Mouse (Mus musculus) mesoderm, embryonic 11.5 days (tissue): ENCODE results near the gene Frmd8.

Source experiments
- DNase-seq: peaks from one replicate; pipeline ENCODE4 v3.0.0-alpha.2; 2012; ENCODE audit warnings: low read depth, low spot score

Gene Frmd8

DNA sequence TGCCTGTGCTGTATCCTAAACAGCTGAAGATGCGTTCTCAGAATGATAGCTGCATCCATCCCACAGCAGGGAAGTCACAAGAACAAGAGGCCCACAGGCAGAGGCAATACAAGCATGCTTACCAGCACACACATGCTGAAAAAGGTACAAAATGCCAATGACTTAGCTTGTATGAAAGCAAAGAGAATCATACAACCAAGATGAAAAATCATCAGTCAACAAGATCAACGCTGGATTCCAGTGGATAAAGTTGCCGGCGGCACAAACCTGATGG is 36.2 kb downstream of the Frmd8 start:
- DNase-seq, result no peak

DNA sequence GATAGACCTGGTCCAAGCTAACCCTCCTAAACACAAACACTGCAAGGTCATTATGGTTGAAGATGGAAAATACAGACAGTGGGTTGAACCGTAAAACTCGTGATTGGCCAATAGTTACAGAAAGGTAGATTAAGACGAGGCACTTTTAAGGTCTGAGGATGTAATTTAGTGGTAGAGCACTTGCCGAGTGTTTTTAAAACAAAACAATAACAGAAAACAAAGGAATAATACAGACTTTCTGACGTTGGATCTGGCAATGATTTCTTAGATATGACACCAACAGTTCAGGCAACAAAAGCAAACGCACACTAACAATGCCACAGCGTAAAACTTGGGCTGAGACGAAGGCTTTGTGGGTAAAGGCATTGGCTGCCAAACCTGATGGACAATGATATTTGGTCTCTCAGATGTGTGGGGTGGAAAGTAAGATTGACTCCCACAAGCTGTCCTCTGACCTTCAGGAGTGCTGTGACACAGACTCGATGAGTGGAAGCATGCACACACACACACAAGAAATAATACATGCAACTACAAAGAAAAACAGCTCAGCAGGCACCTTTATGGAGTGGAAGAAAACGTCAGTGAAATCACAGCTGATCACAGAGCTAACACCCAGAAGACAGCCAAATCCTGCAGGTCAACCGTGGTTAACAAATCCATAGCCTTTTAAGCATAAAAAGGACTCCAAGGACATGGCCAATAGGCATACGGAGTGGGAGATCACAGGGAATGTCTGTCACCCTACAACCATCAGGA is 36.8 kb downstream of the Frmd8 start:
- DNase-seq, result no peak

DNA sequence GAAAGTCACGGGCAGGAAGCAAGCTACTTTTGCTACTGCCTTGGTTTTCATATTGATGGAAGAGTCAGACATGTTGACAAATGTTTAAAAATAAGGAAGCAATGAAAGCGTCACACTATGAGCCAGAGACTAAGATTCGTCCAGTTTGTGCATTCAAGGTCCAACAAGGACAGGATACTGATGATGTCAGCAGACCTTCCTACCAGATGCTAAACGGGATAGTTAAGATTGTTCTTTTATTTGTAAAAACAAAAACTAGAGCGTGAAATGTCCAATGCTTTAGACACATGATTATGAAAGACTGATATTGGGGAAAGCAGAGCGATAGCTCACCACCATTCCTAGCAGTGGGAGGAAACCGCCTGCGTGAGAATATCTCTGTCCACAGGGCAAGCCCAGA is 37.5 kb downstream of the Frmd8 start:
- DNase-seq, result no peak

DNA sequence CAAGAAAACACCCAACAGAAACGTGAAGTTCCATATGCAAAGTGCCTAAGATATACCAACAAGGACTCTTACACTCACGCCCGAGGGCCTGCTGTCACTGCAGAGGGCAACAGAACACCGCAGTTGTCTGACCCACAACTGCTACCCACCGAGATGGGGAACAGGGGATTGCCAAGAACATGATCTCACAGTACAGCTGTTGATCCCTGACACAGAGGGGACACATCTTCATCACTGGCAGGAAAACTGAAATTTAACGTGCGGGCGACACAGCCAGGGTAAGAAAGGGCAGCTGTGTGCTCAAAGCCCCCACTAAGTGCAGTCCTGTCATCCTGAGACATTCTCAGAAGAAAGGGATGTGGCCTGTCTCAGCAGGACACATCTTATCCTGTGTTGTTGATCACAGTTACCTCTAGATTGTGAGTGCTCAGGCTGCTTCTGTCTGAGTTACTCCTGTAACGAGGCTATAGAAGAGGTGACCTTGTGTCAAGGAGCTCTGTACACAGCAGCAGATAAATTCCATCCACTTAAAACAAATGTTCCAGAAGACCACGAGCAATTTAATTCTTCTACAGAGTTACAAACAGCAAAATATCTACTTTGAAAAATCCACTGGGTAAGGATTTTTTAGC is 38.0 kb downstream of the Frmd8 start:
- DNase-seq, result no peak

DNA sequence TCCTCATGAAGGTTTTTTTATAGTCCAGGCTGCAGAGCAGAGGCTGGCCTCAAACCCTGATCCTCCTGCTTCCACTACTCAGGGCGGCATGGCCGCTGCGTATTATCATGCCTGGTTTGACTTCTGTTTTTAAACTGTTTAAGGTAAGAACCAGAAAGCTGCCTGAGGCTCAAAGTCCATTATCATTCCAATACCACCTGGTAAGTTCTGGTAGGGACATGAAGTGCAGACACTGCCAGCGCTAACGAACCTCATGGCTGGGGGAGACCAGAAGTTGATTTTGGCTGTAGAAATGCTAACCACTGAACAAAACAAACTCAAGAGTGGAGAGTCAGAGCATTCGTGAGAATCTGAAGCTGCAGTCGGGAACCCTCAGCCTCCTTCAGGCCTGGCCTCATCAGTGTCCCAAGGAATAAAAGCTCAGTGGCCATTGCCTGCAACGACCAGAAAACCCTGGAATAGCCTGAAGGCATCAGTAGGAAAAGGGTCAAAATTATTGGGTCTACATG is 39.1 kb downstream of the Frmd8 start:
- DNase-seq, result no peak

DNA sequence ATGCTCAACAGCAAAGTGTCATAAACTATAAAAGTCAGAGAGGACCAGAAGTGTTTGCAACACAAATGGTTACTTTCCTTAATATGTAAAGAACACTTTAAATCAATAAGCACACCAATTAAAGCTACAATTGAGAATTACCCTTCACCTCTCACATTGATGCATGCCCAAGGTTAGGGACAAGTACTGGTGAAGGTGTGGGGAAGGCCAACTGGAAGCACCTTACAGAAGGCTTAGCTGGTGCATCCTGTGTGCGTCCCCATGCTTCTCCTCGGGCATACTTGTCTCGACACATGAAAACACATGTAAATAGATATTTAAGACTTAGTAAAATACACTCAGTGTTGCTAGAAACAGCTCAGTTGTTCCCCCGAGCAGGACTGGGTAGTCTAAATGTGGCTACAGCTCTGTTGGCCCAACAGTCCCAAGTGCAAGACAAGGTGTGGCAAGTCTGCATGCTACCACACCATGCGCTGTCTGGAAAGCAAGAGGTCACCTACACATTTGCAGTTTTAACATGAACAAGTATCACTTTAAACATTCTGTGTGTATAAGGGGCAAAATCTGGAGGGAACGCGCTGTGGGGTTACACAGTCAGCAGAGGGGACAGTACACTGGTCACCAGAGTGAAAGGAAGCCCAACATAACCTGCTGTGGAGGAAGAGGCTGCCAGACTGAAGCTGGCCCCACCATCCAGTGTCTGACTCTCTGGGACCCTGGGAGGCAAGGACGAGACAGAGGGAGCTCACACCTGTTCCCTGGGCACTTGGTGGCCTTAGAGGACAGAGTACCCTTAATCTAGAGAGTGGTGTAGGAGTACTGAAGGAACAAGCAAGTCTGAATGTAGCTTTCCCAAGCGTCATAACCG is 39.8 kb downstream of the Frmd8 start:
- no peak for DNase-seq

DNA sequence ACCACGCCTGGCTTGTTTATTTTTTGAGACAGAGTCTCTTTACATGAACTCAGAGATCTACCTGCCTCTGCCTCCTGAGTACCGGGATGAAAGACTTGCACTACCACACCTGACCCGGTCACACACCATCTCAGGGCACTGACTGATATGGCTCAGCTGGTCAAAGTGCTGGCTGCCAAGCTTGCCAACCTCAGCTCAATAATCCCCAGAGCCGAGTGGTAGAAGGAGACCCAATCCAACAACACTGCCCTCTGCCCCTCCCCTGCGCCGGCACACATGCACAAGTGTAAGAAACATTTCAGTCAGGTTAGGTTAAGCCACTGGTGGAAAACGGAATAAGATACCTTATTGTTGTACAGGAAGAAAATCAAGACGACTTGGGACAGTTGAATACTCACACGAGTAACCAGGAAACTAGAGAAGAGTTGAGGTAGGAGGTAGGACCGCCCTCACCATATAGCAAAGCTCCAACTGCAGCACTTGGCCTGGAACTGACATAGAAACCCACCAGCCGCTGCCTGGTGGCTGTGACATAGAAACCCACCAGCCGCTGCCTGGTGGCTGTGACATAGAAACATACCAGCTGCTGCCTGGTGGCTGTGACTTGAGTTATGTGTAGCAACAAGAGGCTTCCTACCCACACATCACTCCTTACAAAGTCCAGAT is 40.7 kb downstream of the Frmd8 start:
- no peak for DNase-seq

DNA sequence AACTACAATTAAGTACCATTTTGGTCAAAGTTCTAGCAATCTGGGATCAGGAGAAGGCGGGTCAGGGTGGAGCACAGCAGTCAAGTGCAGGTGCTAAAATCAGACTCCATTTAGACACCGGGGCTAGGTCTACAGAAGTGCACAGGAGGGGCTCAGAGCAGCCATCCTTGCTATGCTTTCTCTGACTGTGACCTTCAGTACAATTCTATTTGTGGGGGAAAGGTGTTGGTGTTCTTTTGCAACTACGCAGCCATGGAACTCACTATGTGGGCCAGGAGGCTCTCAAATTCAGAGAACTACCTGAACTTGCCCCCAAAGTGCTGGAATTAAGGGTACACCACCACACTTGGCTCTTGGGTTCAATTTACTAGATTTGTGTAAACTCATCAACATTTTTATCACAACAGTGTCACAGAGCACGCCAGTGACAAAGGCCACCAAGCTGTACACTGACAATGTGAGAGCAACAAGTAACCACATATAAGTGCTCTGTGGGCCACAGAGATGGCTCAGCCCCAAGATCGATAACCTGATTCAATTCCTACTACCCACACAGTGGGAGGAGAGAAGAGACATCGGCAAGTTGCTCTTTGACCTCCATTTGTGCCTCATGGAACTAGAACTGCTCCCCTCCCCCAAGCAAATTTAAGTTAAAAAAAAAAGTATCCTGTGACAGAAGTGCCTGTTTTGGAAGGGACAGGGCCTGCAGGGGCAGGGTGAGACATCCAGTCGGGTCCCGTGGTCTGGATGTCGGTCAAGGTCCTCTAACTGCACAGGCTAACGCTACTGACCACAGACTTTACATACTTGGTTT is 41.6 kb downstream of the Frmd8 start:
- no peak for DNase-seq

DNA sequence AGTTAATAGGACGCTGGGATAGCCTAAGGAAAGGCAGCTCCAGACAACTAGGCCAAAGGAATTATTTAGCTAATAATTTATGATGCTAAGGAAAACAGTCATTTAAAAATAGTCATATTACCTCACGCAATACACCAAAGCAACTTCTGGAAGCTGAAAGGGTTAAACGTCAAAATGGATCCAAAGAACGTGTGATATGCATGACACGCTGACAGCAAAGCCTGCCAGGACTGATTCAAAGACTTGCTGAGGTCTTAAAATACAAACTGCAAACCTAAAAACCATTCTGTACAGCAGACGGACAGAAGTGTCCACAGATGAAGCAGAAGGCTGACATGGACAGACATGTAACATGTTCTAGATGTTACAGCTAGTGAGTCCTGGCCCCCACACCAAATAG is 42.7 kb downstream of the Frmd8 start:
- DNase-seq, result no peak

DNA sequence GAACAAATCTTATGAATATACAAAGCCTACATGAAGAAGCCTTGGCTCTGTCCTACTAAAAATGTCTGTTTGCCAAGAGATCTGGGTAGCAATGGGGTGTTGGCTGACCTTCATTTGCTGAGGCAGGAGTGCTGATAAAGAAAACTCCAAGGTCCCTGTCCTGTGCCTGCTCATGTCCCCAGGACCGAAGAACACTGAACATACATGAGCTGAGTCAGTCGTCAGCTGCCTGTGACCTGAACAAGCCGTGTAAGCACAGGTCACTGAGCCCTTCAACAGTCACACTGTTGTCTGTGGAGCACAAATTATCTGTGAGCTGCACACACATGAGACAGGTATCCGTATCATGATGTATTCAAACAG is 43.1 kb downstream of the Frmd8 start:
- DNase-seq, result no peak

DNA sequence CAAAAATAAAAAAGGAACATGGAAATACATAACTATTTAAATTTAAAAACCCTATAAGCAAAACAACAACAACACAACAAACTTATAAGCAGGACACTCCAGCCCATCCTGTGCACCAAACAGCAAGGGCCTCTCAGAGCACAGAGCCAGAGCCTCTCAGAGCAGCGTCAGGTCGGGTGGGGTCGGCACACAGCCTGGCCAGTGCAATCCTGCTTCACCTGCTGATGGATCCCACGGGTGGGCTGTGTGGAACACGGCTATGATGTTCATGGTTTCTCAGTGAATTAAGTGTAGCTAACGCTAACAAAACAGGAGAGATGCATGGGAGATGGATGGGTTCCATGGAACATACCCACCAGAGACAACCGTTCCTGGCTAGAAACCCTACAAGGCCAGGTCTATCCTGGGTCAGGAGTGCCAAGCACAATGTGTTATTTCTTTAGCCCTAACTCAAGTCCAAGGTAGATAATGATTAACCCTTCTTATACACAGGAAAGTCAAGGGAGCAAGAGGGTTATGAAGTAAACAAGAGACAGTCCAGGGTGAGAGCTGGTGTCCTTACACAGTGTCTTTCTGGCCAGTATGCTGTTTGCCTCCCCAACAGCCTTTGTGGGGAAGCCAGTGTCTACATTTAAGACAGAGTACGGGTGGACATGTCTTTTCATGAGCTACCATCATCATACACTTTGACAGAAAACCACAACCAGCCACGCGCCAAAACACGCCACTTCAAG is 43.7 kb downstream of the Frmd8 start:
- DNase-seq, result no peak

DNA sequence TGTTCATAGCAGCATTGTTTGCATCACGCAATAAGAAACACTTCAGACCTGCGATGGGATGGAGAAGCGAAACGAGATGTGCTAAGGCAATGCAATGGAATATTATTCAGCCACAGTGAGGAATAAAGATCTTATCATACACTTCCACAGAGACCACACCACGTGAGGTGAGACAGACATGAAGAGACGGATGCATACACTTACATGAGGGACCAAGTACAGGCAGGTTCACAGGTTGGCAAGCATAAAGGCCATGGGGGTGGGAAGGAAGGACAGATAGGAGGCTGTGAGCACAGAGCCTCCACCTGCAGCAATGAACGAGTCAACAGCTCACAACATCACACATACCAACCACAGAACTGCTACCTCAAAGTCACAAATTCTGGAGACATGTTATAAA is 44.3 kb downstream of the Frmd8 start:
- no peak for DNase-seq

DNA sequence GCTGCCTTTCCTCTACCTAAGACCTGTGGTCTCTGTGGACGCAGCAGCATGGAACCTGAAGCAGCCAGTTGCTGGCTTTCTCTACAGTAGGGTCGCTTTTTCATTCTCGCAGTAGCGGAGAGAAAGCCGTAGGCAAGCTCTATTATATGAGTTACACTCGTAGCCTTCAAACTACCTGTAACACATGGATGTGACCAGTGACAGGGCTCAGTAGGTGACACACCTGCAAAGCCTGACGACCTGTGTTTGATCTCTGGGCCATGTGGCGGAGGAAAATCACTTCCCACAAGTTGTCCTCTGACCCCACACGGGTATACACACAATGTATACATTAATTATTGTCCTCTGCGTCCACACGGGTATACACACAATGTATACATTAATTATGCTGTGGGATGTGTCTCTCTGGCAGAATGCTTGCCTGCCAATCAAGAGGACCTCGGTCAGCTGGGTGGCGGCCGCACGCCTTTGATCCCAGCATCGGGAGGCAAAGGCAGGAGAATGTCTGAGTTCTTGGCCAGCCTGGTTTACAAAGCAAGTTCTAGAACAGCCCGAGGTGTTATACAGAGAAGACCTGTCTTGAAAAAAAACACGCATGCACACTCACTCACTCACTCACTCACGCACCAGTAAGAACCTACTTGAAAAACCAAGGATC is 45.0 kb downstream of the Frmd8 start:
- DNase-seq, result no peak

DNA sequence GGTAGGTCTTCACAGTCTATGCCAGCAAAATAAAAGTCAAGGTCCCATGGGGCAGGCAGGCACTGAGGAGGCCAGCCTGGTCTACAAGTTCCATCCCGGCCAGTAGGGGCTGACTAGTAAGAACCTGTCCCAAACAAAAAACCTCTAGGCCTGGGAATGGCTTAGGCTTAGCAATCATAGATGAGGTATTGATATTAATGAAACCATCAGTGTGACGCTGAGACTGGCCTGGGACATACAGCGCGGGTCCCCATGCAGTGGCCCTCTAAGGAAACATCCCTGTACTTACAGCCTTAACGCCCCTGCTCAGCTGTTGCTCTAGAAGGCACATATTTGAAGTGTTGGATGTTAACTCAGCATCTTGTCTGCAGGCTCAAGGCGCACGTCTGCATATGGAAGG is 46.2 kb downstream of the Frmd8 start:
- no peak for DNase-seq

DNA sequence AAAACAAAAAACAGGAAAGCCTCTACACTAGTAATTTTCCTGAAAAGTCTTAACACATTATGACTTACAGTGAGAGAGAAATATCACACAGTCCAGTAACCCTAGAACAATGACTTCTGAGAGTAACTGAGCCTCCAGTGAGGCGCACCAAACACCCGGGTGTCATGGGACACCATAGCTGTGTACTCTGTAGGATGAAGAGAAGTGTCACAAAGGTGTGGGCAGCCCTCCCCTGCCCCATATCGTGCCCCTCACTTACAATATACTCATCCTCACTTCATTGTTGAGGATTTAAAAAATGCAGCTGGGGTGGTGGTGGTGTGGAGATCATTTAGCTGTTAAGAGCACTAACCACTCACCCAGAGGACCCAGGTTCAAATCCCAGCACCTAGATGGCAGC is 46.9 kb downstream of the Frmd8 start:
- DNase-seq, result no peak

DNA sequence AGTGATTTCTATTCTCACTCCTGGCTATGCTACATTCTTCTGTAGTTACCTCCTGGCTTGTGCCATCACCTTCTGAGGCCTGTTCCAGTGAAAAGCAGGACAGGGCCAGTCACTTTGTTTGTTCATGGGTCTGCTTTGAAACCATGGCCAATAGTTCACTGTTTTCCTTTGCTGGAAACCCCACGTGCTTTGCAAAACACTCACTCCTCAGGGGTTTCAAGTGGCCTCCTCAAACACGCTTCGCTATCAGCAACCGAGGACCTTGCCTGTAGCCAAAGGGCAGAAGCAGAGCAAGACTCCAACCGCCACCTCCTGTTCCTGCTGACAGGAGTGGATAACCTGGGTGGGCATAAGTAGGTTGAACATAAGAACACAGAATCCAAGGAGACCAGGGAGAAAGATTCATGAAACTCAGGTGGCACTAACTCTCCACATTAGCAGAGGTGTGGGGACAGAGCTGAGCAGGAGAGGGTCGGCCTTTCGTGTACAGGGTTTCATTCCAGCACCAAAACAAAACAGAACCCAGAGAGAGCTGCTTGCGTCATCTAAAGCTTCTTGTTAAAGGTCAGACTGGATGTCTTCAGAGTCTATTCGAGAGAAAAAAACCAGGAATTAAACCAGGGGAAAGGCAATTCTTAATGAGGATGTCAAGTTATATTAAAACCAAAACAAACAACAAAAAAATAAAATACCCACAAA is 47.5 kb downstream of the Frmd8 start:
- no peak for DNase-seq

DNA sequence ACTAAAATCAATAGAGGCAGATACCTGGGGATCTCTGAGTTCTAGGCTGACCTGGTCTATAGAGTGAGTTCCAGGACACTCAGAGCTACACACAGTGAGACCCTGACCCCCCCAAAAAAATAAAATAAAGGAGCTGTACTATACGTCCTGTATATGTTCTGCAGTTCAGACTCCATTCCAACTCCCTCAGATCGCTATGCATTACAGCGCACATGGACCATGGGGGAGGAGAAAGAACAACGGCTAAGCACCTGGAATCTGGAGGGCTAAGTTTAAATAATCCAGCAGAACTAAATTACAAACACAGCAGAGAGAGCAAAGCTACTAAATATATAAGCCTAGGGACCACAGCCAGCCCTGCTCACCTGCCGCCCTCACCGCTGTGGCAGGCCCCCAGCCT is 48.0 kb downstream of the Frmd8 start:
- DNase-seq, result no peak

DNA sequence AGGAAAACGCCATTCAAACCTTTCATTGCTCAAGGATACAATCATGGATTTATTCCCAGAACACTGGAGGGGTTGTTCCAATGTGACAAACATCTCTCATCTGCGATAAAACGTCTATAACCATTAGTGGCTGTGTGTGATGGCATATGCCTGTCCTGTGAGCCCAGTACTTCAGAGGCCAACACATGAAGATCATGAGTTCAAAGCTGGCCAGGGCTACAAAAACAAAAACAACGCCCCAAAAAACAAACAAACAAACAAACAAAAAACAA is 48.4 kb downstream of the Frmd8 start:
- DNase-seq, result no peak

DNA sequence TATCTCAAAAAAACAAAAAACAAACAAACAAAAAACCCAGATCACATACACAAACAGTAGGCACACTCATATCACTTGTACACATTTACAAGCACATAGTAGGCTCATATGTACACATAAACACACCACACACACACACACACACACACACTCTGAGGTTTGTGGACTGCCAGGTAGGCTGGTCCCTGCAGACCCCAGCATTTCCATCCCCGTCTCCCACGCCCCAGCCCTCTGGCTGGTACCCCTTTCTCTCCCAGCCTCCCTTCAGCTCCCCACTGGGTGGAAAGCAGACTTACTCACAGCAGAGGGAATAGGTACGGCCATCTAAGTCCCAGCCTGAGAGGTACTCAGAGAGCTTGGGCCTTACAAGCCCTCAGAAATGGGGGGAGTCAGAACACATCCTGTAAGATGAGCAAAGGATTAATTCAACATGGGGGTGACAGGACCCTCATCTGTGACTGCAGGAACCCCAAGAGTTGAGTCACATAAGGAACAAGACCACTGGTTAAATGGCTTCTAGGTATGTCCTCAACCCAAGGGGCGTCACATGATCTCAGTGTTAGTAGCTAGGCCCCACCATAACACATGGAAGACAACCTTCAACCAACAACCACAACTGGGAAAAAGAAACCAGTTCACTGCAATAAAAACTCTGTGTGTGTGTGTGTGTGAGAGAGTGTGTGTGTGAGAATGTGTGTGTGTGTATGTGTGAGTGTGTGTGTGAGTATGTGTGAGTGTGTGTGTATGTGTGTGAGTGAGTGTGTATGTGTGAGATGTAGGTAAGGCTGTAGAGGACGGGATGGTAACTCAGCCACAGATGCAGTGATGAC is 49.0 kb downstream of the Frmd8 start:
- DNase-seq, result no peak
